Mouse (Mus musculus) heart, embryonic 10.5 days (tissue): ENCODE measurements around the gene Pwwp2a. TPM values are rescaled to one million over a fixed set of nuclear protein-coding genes. Genes with fewer than 3 reads are reported as not detected.

ENCODE experiments used
- DNase-seq: peaks from one replicate; pipeline ENCODE4 v3.0.0-alpha.2; 2017; ENCODE audit warnings: low spot score
- H3K27ac ChIP-seq: fragments of 300-500 bp; sonication (generic); 2 replicates; pipeline ENCODE4 v1.5.1; 2016; ENCODE audit warnings: mild to moderate bottlenecking
- H3K27me3 ChIP-seq: fragments of 300-500 bp; sonication (generic); 2 replicates; pipeline ENCODE4 v1.6.1; 2016; ENCODE audit warnings: mild to moderate bottlenecking; ENCODE audit not compliant: poor library complexity, insufficient read depth, severe bottlenecking
- H3K36me3 ChIP-seq: fragments of 300-500 bp; sonication (generic); 2 replicates; pipeline ENCODE4 v1.6.1; 2016; ENCODE audit warnings: mild to moderate bottlenecking, moderate library complexity
- H3K4me1 ChIP-seq: fragments of 300-500 bp; sonication (generic); 2 replicates; pipeline ENCODE4 v1.6.1; 2016; ENCODE audit warnings: mild to moderate bottlenecking
- H3K4me3 ChIP-seq: fragments of 300-500 bp; sonication (generic); 2 replicates; pipeline ENCODE4 v1.5.1; 2016; ENCODE audit warnings: mild to moderate bottlenecking, moderate library complexity
- H3K9me3 ChIP-seq: fragments of 300-500 bp; sonication (generic); 2 replicates; pipeline ENCODE4 v1.6.1; 2016; ENCODE audit warnings: mild to moderate bottlenecking, moderate library complexity
- WGBS: fragments of 180-500 bp; shearing (Covaris S2); methylation state at CpG from one replicate; pipeline ENCODE4 v1.1.7; 2016; 5-methylcytosine and 5-hydroxymethylcytosine counted together
- polyA plus RNA-seq: library from polyadenylated mRNA; unstranded; fragments of >200 nt; fragmentation: Nextera tagmentation; extraction: Ambion mirVana; gene quantifications from 2 replicates; pipeline ENCODE4 v1.2.1, GENCODE M21; 2016

The Pwwp2a gene
- polyA plus RNA-seq = 19.6 and 26.8 TPM in 2 replicates

DNA sequence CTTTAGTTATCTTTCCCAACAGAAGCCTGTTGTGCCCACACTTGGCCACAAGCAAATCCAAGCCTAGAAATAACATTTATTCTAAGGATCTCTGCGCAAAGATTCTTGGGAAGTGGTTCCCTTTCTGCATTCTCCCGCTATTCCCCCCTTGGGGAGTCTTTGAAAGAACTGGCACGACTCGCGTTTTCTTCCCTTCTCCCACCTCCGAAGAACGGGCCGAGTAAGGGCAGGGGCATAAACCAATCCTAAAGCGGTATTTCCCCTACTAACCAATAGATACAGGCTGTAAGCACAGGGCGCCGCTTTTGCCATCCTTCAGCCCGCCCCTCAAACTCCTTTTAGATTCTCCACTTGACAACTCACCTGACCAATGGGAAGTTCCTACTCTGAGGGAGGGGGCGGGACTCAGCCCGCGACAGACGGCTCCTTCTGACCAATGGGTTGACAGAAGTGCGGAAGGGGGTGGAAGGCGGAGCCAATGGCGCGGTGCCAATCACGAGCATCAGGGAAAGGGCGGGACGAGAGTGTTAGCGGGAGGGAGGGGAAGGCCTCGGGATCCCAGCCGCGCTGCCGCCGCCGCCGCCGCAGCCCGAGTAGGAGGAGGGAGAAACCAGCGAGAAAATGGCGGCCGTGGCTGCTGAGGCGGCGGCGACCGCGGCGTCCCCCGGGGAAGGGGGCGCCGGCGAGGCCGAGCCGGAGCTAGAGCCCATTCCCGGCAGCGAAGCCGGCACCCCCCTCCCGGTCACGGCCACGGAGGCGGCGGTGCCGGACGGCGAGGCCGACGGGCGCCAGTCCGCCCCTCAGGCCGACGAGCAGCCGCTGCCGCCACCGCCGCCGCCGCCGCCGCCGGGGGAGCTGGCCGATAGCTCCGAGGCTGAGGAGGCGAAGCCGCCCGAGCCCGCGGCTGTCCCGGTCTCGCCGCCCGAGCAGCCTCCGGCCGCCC is at the start of gene Pwwp2a:
Gene Pwwp2a (plus strand): TSS at position 527 of the 943 bp plus-strand sequence.
- Histone ChIP-seq H3K27me3 (no peaks in the 10 kb centered on the region), H3K27ac (peak within 1 kb of the TSS; percentile 99), H3K36me3 (peaks cover 16% of the 10 kb centered on the region), H3K4me1 (peaks cover 7% of the 10 kb centered on the region; the same call in 1 of the 2 replicates), H3K9me3 (no peaks in the 10 kb centered on the region), H3K4me3 (peak within 1 kb of the TSS; percentile 97)
- WGBS = 1% methylated on average over 86 of the region's 87 CpGs
- peak; percentile 99 for DNase-seq

DNA sequence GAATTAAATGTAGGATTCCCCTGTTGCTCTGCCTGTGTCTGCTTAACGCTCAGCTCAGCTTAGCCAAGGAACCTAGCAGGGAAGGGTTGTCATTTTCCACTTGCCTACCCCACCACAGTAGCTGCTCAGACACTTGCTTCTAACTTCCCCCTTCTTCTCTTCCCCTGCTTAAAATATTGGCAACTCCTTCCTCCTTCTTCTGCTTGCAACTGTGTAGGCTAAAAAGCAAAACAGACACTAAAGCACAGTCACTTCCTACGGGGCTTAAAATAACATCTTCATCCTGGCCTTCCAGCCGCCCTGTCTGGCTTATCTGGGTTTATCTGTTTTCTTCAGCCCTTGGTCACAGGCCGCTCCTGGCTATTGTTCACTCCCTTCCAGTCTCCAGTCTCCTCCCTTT is 49.2 kb upstream of the Pwwp2a start:
- Histone ChIP-seq H3K36me3 (0 out of 2 replicates have a peak, but pooled peaks cover 3% of the 10 kb centered on the region), H3K9me3 (no peaks in the 10 kb centered on the region), H3K4me3 (no peak overlapping the region), H3K4me1 (peaks cover 32% of the 10 kb centered on the region), H3K27ac (peak overlapping the region; percentile 87), H3K27me3 (no peaks in the 10 kb centered on the region)
- DNase-seq = no peak
- 10% methylated on average over 4 of the region's 4 CpGs for WGBS

DNA sequence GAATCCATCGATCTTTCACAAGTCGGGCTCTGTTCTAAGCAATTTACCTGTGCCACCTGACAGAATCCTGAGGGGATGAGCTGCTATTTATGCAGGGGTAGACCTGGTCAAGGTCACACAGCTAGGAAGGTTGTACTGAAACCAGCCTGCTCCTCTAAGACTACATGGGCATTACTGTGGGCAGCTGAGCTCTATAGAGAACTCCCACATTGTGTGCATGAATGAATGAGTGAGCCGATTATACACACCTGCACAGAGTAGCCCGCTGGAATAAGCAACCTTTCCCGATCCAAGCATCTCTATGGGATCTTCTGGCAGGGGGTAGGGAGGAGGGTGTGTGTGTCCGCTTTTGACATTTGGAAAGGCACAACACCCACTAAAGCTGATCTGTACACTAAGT is 48.6 kb upstream of the Pwwp2a start:
- DNase-seq = no peak
- H3K36me3 ChIP-seq = 0 out of 2 replicates have a peak, but pooled peaks cover 3% of the 10 kb centered on the region
- H3K4me1 ChIP-seq = peaks cover 26% of the 10 kb centered on the region
- H3K4me3 ChIP-seq = peak overlapping the region; percentile 28; the same call in 1 of the 2 replicates
- 61% methylated on average over 6 of the region's 6 CpGs for WGBS
- H3K27me3 ChIP-seq = no peaks in the 10 kb centered on the region
- peak overlapping the region; percentile 87 for H3K27ac ChIP-seq
- H3K9me3 ChIP-seq = no peaks in the 10 kb centered on the region

DNA sequence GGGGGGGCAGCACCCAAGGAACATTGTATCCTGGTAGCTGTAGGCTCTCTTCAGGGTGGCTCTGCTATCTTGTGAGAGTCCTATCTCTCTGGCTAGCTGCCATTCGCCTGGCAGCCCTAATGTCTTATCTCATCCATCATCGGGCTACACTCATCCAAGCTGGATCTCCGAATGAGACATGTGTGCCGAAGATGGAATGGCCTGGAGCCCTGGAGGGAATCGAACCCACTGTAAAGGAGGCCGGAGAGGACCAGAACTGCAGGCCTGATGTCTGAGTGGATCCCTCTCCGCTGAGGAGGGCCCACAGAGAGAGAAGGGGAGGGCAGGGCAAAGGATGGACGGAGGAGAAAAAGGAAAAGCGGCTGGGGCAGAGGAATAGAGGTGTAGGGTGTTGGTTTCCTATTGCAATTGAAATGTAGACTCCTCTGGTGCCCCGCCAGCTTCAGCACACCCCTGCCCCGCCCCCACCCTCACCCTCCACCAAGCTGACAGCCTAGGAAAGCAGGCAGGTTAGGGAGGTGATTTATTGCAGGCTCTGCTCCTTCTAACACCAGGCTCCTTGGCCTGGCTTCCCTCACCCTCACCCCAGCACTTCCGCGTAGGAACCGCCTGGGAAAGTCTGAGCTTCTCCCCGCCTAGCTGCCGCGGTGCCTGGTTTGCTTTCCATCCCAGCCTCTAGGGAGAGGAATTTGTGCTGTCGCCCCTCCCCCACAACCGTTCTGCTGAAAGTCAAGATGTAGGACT is 48.0 kb upstream of the Pwwp2a start:
- peak overlapping the region; percentile 87 for H3K27ac ChIP-seq
- H3K4me3 ChIP-seq = peak overlapping the region; percentile 28
- WGBS = 10% methylated on average over 19 of the region's 19 CpGs
- peaks cover 24% of the 10 kb centered on the region for H3K4me1 ChIP-seq
- H3K36me3 ChIP-seq = 0 out of 2 replicates have a peak, but pooled peaks cover 3% of the 10 kb centered on the region
- DNase-seq = peak; percentile 88
- H3K9me3 ChIP-seq = no peaks in the 10 kb centered on the region
- H3K27me3 ChIP-seq = no peaks in the 10 kb centered on the region

DNA sequence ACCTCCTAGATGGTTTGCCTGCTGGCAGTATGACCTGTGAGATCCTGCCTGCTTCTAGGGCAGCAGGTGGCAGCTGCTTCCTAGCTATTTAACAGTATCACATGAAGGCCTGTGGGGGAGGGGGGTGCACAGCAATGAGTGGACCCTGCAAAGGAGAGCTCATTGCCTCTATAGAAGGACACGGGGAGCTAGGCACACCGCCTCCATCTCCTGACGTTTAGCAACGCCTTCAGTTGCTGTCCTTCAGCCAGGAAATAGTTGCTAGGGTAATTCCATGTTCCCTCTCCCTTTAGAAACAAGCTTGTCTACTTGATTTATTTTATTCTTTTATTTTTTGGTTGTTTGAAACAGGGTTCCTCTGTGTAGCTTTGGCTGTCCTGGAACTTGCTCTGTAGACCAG is 45.0 kb upstream of the Pwwp2a start:
- Histone ChIP-seq H3K9me3 (peaks cover 6% of the 10 kb centered on the region; the same call in 1 of the 2 replicates), H3K27me3 (no peaks in the 10 kb centered on the region), H3K27ac (no peak overlapping the region), H3K4me1 (peaks cover 24% of the 10 kb centered on the region), H3K36me3 (no peaks in the 10 kb centered on the region), H3K4me3 (no peak overlapping the region)
- WGBS = 74% methylated on average over 4 of the region's 4 CpGs
- no peak for DNase-seq

DNA sequence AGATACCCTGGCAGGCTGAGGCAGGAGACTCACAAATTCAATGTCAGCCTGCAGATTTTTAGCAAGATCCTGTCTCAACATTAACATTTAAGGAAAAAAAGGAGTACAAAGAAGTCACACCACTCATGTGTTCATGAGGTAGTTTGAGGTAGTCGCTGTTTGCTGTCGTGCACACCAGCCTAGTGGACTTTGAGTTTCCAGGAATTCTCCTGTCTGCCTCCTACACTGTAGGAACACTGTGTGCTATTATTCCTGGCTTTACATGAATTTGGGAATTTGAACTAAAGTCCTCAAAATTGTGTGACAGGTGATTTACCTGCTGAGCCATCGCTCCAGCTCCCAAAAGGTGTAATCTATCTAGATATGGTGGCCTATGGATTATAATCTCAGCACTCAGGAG is 43.3 kb upstream of the Pwwp2a start:
- 92% methylated on average over 3 of the region's 3 CpGs for WGBS
- peaks cover 6% of the 10 kb centered on the region; the same call in 1 of the 2 replicates for H3K9me3 ChIP-seq
- no peaks in the 10 kb centered on the region for H3K36me3 ChIP-seq
- H3K4me1 ChIP-seq = peaks cover 15% of the 10 kb centered on the region
- no peaks in the 10 kb centered on the region for H3K27me3 ChIP-seq
- no peak overlapping the region for H3K4me3 ChIP-seq
- DNase-seq = no peak
- H3K27ac ChIP-seq = no peak overlapping the region

DNA sequence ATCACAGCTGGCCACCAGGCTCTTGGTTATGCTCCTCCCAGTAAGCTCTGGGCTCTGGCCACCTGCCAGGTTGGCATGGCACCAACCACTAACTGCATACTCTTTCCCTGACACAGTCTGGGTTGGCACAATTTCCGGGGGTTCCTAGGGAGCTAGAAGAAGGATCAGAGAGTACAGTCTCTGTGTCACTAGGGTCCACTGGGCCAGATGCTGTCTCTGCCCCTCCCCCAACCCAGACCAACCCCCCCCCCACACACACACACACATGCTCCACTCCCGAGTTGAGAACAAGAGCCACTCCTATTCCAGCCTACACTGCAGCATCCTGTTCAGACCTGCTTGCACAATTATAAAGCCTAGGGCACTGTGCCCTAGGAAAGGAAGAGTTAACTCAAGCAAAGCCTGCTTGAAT is 38.6 kb upstream of the Pwwp2a start:
- peaks cover 11% of the 10 kb centered on the region for H3K4me1 ChIP-seq
- H3K9me3 ChIP-seq = peaks cover 6% of the 10 kb centered on the region; the same call in 1 of the 2 replicates
- H3K36me3 ChIP-seq = no peaks in the 10 kb centered on the region
- WGBS = 47% methylated on average over 2 of the region's 2 CpGs
- H3K27me3 ChIP-seq = no peaks in the 10 kb centered on the region
- H3K4me3 ChIP-seq = no peak overlapping the region
- no peak for DNase-seq
- no peak overlapping the region for H3K27ac ChIP-seq

DNA sequence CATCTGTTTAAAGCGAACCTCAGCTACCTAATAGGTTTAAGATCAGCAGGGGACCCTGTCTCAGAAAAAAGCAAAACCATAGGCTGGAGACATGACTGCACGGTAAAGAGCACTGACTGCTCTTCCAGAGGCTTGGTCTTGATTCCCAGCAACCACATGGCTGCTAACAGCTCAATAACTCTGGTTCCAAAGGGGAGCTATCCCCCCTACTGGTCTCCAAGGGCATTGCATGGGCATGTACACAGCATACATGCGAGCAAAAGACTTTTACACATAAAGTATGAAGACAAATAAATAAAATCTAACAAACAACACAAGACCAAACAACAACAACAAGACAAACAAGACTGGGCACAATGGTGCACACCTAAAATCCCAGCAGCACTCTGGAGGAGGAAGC is 36.5 kb upstream of the Pwwp2a start:
- H3K9me3 ChIP-seq = no peaks in the 10 kb centered on the region
- H3K4me1 ChIP-seq = peaks cover 11% of the 10 kb centered on the region
- DNase-seq = no peak
- no peak overlapping the region for H3K27ac ChIP-seq
- H3K36me3 ChIP-seq = no peaks in the 10 kb centered on the region
- WGBS = 90% methylated on average over 3 of the region's 3 CpGs
- no peaks in the 10 kb centered on the region for H3K27me3 ChIP-seq
- H3K4me3 ChIP-seq = no peak overlapping the region

DNA sequence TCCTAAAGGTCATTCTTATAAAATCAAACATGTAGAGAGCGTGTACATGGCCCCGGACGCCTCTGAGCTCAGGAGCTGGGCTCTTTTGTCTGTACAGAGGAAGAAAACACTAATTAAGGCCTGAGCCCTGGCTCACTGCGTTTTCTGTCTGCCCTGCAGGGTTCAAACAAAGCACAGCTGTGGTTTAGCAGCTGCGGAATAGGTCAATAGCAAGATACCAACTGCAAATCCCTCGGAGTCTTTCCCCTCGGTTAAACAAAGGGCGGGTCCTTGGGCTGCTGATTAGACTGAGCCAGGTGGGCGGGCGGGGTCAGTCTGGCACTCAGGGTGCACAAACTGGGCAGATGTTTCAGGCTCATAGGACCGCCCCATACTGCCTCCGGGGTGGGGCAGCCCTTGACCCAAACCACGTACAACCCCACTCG is 28.7 kb upstream of the Pwwp2a start:
- WGBS = 54% methylated on average over 14 of the region's 14 CpGs
- Histone ChIP-seq H3K27me3 (no peaks in the 10 kb centered on the region), H3K4me3 (no peak overlapping the region), H3K4me1 (peaks cover 12% of the 10 kb centered on the region; the same call in 1 of the 2 replicates), H3K9me3 (no peaks in the 10 kb centered on the region), H3K36me3 (no peaks in the 10 kb centered on the region), H3K27ac (no peak overlapping the region)
- DNase-seq = no peak

DNA sequence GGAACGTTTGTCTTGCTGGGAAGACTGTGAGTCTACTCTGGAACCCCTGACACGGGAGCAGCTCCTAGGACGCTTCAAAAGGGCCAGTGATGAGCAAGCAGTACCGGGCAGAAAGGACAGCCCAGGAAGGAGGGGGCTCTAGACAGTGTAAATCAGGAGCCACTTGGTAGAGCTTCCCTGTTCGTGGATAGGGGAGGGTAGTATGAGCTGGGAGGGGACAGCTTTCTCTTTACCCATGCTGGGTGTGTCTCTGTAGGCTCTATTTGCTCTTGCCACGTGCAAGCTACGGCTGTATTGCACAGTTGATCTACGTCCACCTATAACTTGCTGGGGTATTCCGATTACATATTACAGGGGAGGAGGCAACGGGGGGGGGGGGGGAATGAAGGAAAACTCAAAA is 25.3 kb upstream of the Pwwp2a start:
- Histone ChIP-seq H3K4me3 (no peak overlapping the region), H3K36me3 (0 out of 2 replicates have a peak, but pooled peaks cover 3% of the 10 kb centered on the region), H3K4me1 (peaks cover 16% of the 10 kb centered on the region; the same call in 1 of the 2 replicates), H3K27me3 (no peaks in the 10 kb centered on the region), H3K27ac (no peak overlapping the region), H3K9me3 (no peaks in the 10 kb centered on the region)
- DNase-seq = no peak
- 79% methylated on average over 10 of the region's 10 CpGs for WGBS

DNA sequence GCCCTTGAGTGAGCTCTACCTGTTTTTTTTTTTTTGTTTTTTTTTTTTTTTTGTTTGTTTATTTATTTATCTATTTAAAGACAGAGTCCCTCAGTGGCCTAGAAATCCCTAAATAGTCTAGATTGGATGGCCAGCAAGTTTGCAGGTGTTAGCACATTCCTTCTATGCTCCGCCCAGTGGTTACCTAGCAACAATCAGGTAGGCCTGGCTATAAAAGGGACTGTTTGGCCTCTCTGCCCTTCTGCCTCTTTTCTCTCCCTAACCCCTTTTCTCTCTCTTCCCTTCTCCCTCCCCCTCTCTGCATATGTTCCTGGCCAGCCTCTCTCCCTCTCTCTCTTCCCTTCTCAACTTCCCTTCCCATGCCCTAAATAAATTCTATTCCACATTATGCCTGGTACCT is 23.8 kb upstream of the Pwwp2a start:
- Histone ChIP-seq H3K36me3 (0 out of 2 replicates have a peak, but pooled peaks cover 3% of the 10 kb centered on the region), H3K4me1 (peaks cover 13% of the 10 kb centered on the region; the same call in 1 of the 2 replicates), H3K27ac (no peak overlapping the region), H3K9me3 (no peaks in the 10 kb centered on the region), H3K27me3 (no peaks in the 10 kb centered on the region), H3K4me3 (no peak overlapping the region)
- WGBS = 90% methylated on average over 1 of the region's 1 CpGs
- DNase-seq = no peak

DNA sequence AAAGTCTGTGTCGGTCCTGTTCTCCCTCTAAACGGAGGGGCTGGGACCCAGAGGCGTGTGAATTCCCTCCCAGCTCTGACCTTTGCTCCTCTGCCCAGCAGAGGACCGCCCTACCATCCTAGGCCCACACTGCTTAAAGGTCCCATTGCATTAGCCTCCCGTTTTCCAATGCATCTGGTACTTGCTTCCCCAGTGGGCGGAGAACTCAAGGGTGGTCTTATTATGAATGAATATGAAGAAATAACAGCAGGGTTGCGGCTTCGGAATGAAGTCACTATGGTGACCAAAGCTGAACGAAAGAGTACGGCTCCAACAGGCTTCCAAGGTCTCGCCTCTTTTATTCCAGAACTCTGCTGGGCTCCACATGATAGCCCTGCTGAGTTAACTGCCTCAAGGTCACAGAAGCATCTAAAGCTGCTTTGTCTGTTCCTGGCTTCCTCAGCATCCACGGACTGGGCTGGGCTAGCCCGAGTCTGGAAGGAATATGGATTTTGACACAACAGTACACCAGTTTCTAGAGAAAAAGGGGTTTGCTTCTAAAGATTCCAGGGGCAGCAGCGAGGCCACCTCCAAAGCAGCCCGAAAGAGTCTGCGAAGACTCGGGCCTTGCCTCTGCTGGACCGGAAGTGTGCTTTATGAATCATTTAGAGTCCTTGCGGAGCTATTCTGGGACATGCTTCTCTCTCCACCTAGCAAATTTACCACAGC is 14.6 kb upstream of the Pwwp2a start:
- 79% methylated on average over 19 of the region's 19 CpGs for WGBS
- DNase-seq = no peak
- H3K4me1 ChIP-seq = peaks cover 26% of the 10 kb centered on the region
- H3K27ac ChIP-seq = peak overlapping the region; percentile 70
- no peaks in the 10 kb centered on the region for H3K27me3 ChIP-seq
- H3K36me3 ChIP-seq = no peaks in the 10 kb centered on the region
- no peaks in the 10 kb centered on the region for H3K9me3 ChIP-seq
- no peak overlapping the region for H3K4me3 ChIP-seq
